Mouse (Mus musculus): Measurements from ENCODE around the gene Pdlim4.

DNA sequence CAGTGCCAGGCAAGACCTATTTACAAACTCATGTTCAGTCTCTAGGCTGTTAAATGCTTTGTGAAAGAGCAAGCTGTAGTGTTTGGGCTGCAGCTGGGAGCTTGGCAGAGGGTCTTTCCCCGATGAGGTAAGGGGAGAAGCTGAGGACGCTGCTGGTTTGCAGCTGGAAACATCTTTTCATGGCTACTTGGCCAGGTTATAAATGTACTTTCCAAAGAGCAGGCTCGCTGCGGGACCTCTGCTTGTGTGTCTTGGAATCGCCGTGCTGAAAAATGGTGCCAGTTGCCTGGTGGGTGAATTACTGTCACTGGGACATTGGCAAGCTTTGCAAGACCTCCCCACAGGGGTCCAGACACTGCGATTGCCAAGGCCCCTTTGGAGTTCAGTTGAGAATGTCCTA is 38.4 kb upstream of the Pdlim4 start:
- TF ChIP-seq CTCF (IDR thresholded peaks at IDR 0.05; ENCODE audit: insufficient read depth, low read length) = no peak
- TF ChIP-seq POLR2A (IDR thresholded peaks at IDR 0.05; ENCODE audit: borderline replicate concordance, extremely low read depth, low read depth, low read length) = no peak
